Mouse (Mus musculus) CD8-positive naive resting alpha-beta T cell, adult 57 days (primary cell): Measurements from ENCODE around the gene Olfr123. TPM values are rescaled to one million over a fixed set of nuclear protein-coding genes. Genes with fewer than 3 reads are reported as not detected.

Experiments used
- total RNA-seq: library from RNA; stranded (reverse); gene quantifications from one replicate; pipeline ENCODE4 v1.2.4, GENCODE M21; 2023

The Olfr123 gene
- not detected for total RNA-seq

DNA sequence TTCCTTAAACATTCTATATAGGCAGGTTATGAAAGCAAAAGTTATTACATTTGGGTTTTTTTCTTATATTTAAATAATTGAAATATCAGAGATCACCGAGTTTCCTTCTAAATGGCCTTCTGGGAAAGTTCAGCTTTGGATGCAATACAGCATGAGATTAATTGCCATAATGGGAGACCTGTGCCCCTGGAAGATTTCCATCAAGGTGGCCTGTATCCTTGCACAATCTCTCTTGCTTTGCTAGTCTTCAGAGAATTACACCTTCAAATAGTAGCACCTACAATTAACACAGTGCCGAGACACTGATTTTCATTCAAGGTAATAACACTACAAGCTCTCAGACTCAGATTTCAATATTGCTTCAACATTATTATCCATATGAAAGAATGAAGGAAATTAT, at the start of gene Olfr123:
Gene Olfr123 (plus strand): TSS at position 301 of the 400 bp plus-strand sequence.

DNA sequence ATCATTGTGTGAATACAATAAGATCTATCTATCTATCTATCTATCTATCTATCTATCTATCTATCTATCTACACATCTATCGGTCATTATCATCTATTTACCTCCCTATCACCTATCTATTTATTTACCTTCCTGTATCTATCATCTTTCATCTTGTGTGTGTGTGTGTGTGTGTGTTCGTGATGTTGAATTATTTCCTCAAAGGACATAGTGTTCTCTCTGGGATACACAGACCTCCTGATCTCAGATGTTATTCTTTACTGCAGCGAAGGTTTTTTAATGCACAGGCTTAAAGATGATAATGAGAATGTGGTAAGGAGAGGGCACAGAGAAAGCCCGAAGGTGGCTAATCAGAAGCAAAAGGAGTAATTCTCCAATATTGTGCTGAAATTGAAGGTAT, 25.0 kb upstream of the Olfr123 start, which contains the start of gene Olfr122:
Gene Olfr122 (plus strand): TSS at position 301 of the 400 bp plus-strand sequence.

GRCm38 (mm10) chr17:37799588-37799987, 6.3 kb downstream of the Olfr123 start, which contains the start of gene Olfr124:
TSS of gene Olfr124 (plus strand) at chr17:37799888.

DNA sequence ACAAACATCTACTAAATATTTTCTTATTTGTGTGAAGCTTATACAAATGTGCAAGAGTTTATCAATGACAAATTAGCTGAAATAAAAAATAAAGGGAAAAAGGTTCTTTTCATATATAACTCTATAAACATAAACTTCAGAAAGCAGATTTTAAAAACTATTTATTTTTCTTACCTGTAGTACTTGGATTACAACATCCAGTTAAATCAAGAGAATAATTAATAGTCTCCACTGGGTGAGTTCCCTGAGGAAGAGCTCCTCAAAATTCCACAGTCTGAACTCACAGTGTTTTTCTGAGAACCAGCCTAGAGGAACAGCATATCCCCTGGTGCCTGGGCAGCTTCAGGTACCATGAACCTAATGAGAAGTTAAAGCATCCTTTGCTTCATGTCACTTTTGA, 39.3 kb downstream of the Olfr123 start, which contains the start of gene Olfr125:
Gene Olfr125 (plus strand): TSS at position 301 of the 400 bp plus-strand sequence.

GRCm38 (mm10) chr17:37847183-37847582, 53.9 kb downstream of the Olfr123 start, which contains the start of gene Olfr126:
TSS of gene Olfr126 (plus strand) at chr17:37847483.

Other genes starting within 250 kb of the Olfr123 start
- not detected for gene Olfr112, start 224.1 kb upstream of the Olfr123 start, total RNA-seq
- not detected for gene Olfr113, start 215.9 kb upstream of the Olfr123 start, total RNA-seq
- gene Olfr114, start 200.8 kb upstream of the Olfr123 start, total RNA-seq: not detected
- not detected for gene Olfr115, start 166.4 kb upstream of the Olfr123 start, total RNA-seq
- not detected for gene Olfr116, start 166.3 kb upstream of the Olfr123 start, total RNA-seq
- gene Olfr117, start 129.7 kb upstream of the Olfr123 start, total RNA-seq: not detected
- not detected for gene Olfr118, start 126.5 kb upstream of the Olfr123 start, total RNA-seq
- not detected for gene Olfr119, start 97.0 kb upstream of the Olfr123 start, total RNA-seq
- not detected for gene Olfr120, start 71.7 kb upstream of the Olfr123 start, total RNA-seq
- not detected for gene Olfr121, start 44.7 kb upstream of the Olfr123 start, total RNA-seq
- gene Olfr122, start 24.9 kb upstream of the Olfr123 start, total RNA-seq: not detected
- gene Olfr124, start 6.4 kb downstream of the Olfr123 start, total RNA-seq: not detected
- not detected for gene Olfr125, start 39.4 kb downstream of the Olfr123 start, total RNA-seq
- gene Olfr126, start 54.0 kb downstream of the Olfr123 start, total RNA-seq: not detected
- gene Olfr127, start 106.9 kb downstream of the Olfr123 start, total RNA-seq: not detected
- gene Olfr128, start 127.0 kb downstream of the Olfr123 start, total RNA-seq: not detected
- gene Olfr761, start 159.6 kb downstream of the Olfr123 start, total RNA-seq: not detected